Mouse (Mus musculus) lung, embryonic 14.5 days (tissue): ENCODE data around the gene Rrp7a. TPM values are rescaled to one million over a fixed set of nuclear protein-coding genes. Genes with fewer than 3 reads are reported as not detected.
"Not testable (repeated sequence)": the region's sequence is repeated elsewhere in the genome, so short reads cannot be mapped to it uniquely, and the experiment has no call there.

ENCODE experiments used
- ATAC-seq: fragments of 200-750 bp; cut with Nextera tagmentation; 2 replicates; pipeline ENCODE4 v1.8.0; 2017; ENCODE audit warnings: mild to moderate bottlenecking, moderate TSS enrichment, moderate library complexity; ENCODE audit not compliant: insufficient read depth
- DNase-seq: peaks from one replicate; pipeline ENCODE4 v3.0.0-alpha.2; 2015
- H3K27ac ChIP-seq: fragments of 300-500 bp; sonication (generic); 2 replicates; pipeline ENCODE4 v1.5.1; 2014; ENCODE audit warnings: low read depth, mild to moderate bottlenecking, moderate library complexity
- H3K27me3 ChIP-seq: fragments of 300-500 bp; sonication (generic); 2 replicates; pipeline ENCODE4 v1.6.1; 2014; ENCODE audit warnings: low read length, control low read depth; ENCODE audit not compliant: insufficient read depth
- H3K36me3 ChIP-seq: fragments of 300-500 bp; sonication (generic); 2 replicates; pipeline ENCODE4 v1.6.1; 2014; ENCODE audit warnings: control low read depth; ENCODE audit not compliant: insufficient read depth
- H3K4me1 ChIP-seq: fragments of 300-500 bp; sonication (generic); 2 replicates; pipeline ENCODE4 v1.6.1; 2014; ENCODE audit warnings: antibody characterized with exemption, control low read depth; ENCODE audit not compliant: insufficient read depth
- H3K4me2 ChIP-seq: fragments of 300-500 bp; sonication (generic); 2 replicates; pipeline ENCODE4 v1.6.1; 2014; ENCODE audit warnings: mild to moderate bottlenecking
- H3K4me3 ChIP-seq: fragments of 300-500 bp; sonication (generic); 2 replicates; pipeline ENCODE4 v1.5.1; 2014; ENCODE audit warnings: low read depth, low read length
- H3K9ac ChIP-seq: fragments of 300-500 bp; sonication (generic); 2 replicates; pipeline ENCODE4 v1.6.1; 2014
- H3K9me3 ChIP-seq: fragments of 300-500 bp; sonication (generic); 2 replicates; pipeline ENCODE4 v1.6.1; 2016; ENCODE audit warnings: low read depth, low read length, control low read depth
- CTCF ChIP-seq: IDR thresholded peaks from 2 replicates; pipeline ENCODE4 v1.5.1; 2016; ENCODE audit warnings: antibody characterized with exemption, low read depth
- WGBS: fragments of 180-500 bp; shearing (Covaris S2); extraction: QIAGEN DNeasy Blood & Tissue Kit; methylation state at CpG from one replicate; pipeline ENCODE4 v1.1.7; 2014; 5-methylcytosine and 5-hydroxymethylcytosine counted together
- polyA plus RNA-seq: library from polyadenylated mRNA; unstranded; fragments of >200 nt; fragmentation: Nextera tagmentation; extraction: Ambion mirVana; gene quantifications from 2 replicates; pipeline ENCODE4 v1.2.1, GENCODE M21; 2014

Rrp7a gene
- polyA plus RNA-seq, 1 experiment from 2014 or later, result 59.3 TPM

GRCm38 (mm10) chr15:83145541-83145940, 22.9 kb upstream of the Rrp7a start:
- no peak for DNase-seq
- no peak for TF ChIP-seq CTCF
- H3K4me3 ChIP-seq, result no peak overlapping the region
- 85% methylated on average over 6 of the region's 6 CpGs for WGBS
- no peaks in the 10 kb centered on the region for H3K4me1 ChIP-seq
- H3K36me3 ChIP-seq, result peaks cover 33% of the 10 kb centered on the region
- H3K4me2 ChIP-seq, result no peak overlapping the region
- H3K27ac ChIP-seq, result no peak overlapping the region
- no peaks in the 10 kb centered on the region for H3K27me3 ChIP-seq
- no peaks in the 10 kb centered on the region for H3K9me3 ChIP-seq
- ATAC-seq, result no peak
- H3K9ac ChIP-seq, result no peak overlapping the region

GRCm38 (mm10) chr15:83142861-83143260, 20.3 kb upstream of the Rrp7a start:
- H3K9ac ChIP-seq, result no peak overlapping the region
- no peaks in the 10 kb centered on the region for H3K9me3 ChIP-seq
- 23% methylated on average over 5 of the region's 5 CpGs for WGBS
- no peak overlapping the region for H3K4me2 ChIP-seq
- H3K4me3 ChIP-seq, result no peak overlapping the region
- peaks cover 41% of the 10 kb centered on the region for H3K36me3 ChIP-seq
- DNase-seq, result peak; percentile 1
- TF ChIP-seq CTCF, result no peak
- H3K27me3 ChIP-seq, result no peaks in the 10 kb centered on the region
- ATAC-seq, result no peak
- H3K27ac ChIP-seq, result no peak overlapping the region
- H3K4me1 ChIP-seq, result no peaks in the 10 kb centered on the region

- Histone ChIP-seq H3K9ac (no peak overlapping the region), H3K4me2 (no peak overlapping the region), H3K4me1 (no peaks in the 10 kb centered on the region), H3K4me3 (no peak overlapping the region), H3K36me3 (peaks cover 78% of the 10 kb centered on the region), H3K9me3 (no peaks in the 10 kb centered on the region), H3K27me3 (no peaks in the 10 kb centered on the region), H3K27ac (no peak overlapping the region)
- DNase-seq, result no peak
- 75% methylated on average over 2 of the region's 2 CpGs for WGBS
- no peak for ATAC-seq
- no peak for TF ChIP-seq CTCF
These were observed 13.1 kb upstream of the Rrp7a start for GRCm38 (mm10) chr15:83135654-83136053.

GRCm38 (mm10) chr15:83134671-83135070, 12.1 kb upstream of the Rrp7a start:
- no peak for ATAC-seq
- TF ChIP-seq CTCF, result no peak
- Histone ChIP-seq H3K4me3 (no peak overlapping the region), H3K27ac (no peak overlapping the region), H3K27me3 (no peaks in the 10 kb centered on the region), H3K36me3 (peaks cover 88% of the 10 kb centered on the region), H3K4me1 (no peaks in the 10 kb centered on the region), H3K4me2 (no peak overlapping the region), H3K9ac (no peak overlapping the region), H3K9me3 (no peaks in the 10 kb centered on the region)
- 87% methylated on average over 6 of the region's 6 CpGs for WGBS
- DNase-seq, result no peak

GRCm38 (mm10) chr15:83129530-83130231, 7.1 kb upstream of the Rrp7a start:
- Histone ChIP-seq H3K4me2 (no peak overlapping the region), H3K36me3 (peaks cover 94% of the 10 kb centered on the region), H3K4me3 (no peak overlapping the region), H3K9ac (no peak overlapping the region), H3K27ac (no peak overlapping the region), H3K9me3 (no peaks in the 10 kb centered on the region), H3K27me3 (no peaks in the 10 kb centered on the region), H3K4me1 (no peaks in the 10 kb centered on the region)
- no peak for DNase-seq
- WGBS, result 89% methylated on average over 7 of the region's 7 CpGs
- ATAC-seq, result no peak
- no peak for TF ChIP-seq CTCF

- peaks cover 69% of the 10 kb centered on the region for H3K36me3 ChIP-seq
- H3K27ac ChIP-seq, ATAC-seq, H3K9me3 ChIP-seq, H3K4me1 ChIP-seq, H3K4me2 ChIP-seq, H3K4me3 ChIP-seq, H3K27me3 ChIP-seq, DNase-seq, H3K9ac ChIP-seq: not testable (repeated sequence)
- WGBS, result 80% methylated on average over 3 of the region's 3 CpGs
These were observed 4.4 kb upstream of the Rrp7a start for GRCm38 (mm10) chr15:83127037-83127436.

GRCm38 (mm10) chr15:83126582-83126981, 4.0 kb upstream of the Rrp7a start:
- Histone ChIP-seq H3K27ac (no peak overlapping the region), H3K9me3 (no peaks in the 10 kb centered on the region), H3K9ac (no peak overlapping the region), H3K36me3 (peaks cover 64% of the 10 kb centered on the region), H3K4me1 (no peaks in the 10 kb centered on the region), H3K4me3 (no peak overlapping the region), H3K4me2 (no peak overlapping the region), H3K27me3 (no peaks in the 10 kb centered on the region)
- WGBS, result 91% methylated on average over 9 of the region's 9 CpGs
- ATAC-seq (no peak), DNase-seq (no peak)
- TF ChIP-seq CTCF, result no peak
